Mouse (Mus musculus) gastrocnemius, postnatal 4 days (tissue): ENCODE results near the gene Dlk1. TPM values are rescaled to one million over a fixed set of nuclear protein-coding genes. Genes with fewer than 3 reads are reported as not detected.
"Not testable (repeated sequence)": the region's sequence is repeated elsewhere in the genome, so short reads cannot be mapped to it uniquely, and the experiment has no call there.

Source experiments
- DNase-seq, 2 experiments: peaks; one replicate each; pipeline ENCODE4 v3.0.0; 2021 to 2022; ENCODE audit warnings: low spot score in 2 of 2, mixed read lengths in 2 of 2
- total RNA-seq, 2 experiments: library from RNA; stranded (reverse); gene quantifications; 2 replicates each; pipeline ENCODE4 v1.2.3; 2021

Gene Dlk1
- total RNA-seq, 2 experiments from 2014 or later = 4,057 to 4,187 TPM

- DNase-seq = no peak
These were observed 17.2 kb downstream of the Dlk1 start for GRCm38 (mm10) chr12:109469793-109470192.

GRCm38 (mm10) chr12:109472627-109473026, 20.0 kb downstream of the Dlk1 start:
- no peak for DNase-seq

GRCm38 (mm10) chr12:109473575-109473976, 21.0 kb downstream of the Dlk1 start:
- DNase-seq = peak; percentile 70 to 87

- DNase-seq = no peak
These were observed 21.6 kb downstream of the Dlk1 start for GRCm38 (mm10) chr12:109474187-109474606.

GRCm38 (mm10) chr12:109475501-109475900, 22.9 kb downstream of the Dlk1 start:
- DNase-seq = no peak

GRCm38 (mm10) chr12:109486525-109486924, 33.9 kb downstream of the Dlk1 start:
- not testable (repeated sequence) for DNase-seq

- DNase-seq = no peak
These were observed 39.1 kb downstream of the Dlk1 start for GRCm38 (mm10) chr12:109491701-109492100.

GRCm38 (mm10) chr12:109493381-109493780, 40.8 kb downstream of the Dlk1 start:
- no peak for DNase-seq

GRCm38 (mm10) chr12:109495016-109495644, 42.5 kb downstream of the Dlk1 start:
- no peak for DNase-seq

GRCm38 (mm10) chr12:109496397-109496796, 43.8 kb downstream of the Dlk1 start:
- no peak for DNase-seq

GRCm38 (mm10) chr12:109500992-109501391, 48.4 kb downstream of the Dlk1 start:
- DNase-seq = no peak

- DNase-seq = peak in 1 of 2 experiments; percentile 12
These were observed 49.9 kb downstream of the Dlk1 start for GRCm38 (mm10) chr12:109502360-109503040.

- DNase-seq = no peak
These were observed 55.1 kb downstream of the Dlk1 start for GRCm38 (mm10) chr12:109507693-109508092.

GRCm38 (mm10) chr12:109508495-109509454, 56.2 kb downstream of the Dlk1 start:
- DNase-seq = no peak

GRCm38 (mm10) chr12:109509531-109510137, 57.0 kb downstream of the Dlk1 start:
- no peak for DNase-seq

- DNase-seq = no peak
These were observed 57.6 kb downstream of the Dlk1 start for GRCm38 (mm10) chr12:109510247-109510646.

- DNase-seq = no peak
These were observed 58.8 kb downstream of the Dlk1 start for GRCm38 (mm10) chr12:109511456-109511855.

- DNase-seq = no peak
These were observed 59.7 kb downstream of the Dlk1 start for GRCm38 (mm10) chr12:109512151-109512907.
